Mouse (Mus musculus) spleen, adult 18-20 months (tissue): Measurements from ENCODE around the gene Slc22a4.
"Not testable (repeated sequence)": the region's sequence is repeated elsewhere in the genome, so short reads cannot be mapped to it uniquely, and the experiment has no call there.

Source experiments
- DNase-seq, 2 experiments: peaks; one replicate each; pipeline ENCODE4 v3.0.0; 2022; ENCODE audit warnings: mixed read lengths in 2 of 2

The Slc22a4 gene

DNA sequence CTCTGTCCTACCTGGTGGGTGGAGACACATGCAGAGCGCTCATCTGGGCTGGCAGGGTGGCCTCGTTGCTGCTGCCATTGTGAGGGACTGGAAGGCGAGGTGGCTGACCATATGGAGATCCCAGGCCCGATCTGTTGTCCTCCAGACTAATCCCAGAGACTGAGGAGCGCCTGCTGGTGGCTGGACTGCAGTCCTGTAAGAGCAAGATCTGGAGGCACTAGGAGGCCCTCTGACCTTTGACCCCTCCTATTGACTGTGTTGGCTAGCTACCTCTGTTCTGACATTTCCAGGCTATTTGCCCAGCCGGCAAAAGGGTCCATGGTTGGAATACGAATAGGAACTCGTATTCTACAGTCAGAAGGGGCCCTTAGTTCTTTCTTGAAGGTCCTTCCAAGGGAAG lies 28.2 kb upstream of the Slc22a4 start:
- no peak for DNase-seq

DNA sequence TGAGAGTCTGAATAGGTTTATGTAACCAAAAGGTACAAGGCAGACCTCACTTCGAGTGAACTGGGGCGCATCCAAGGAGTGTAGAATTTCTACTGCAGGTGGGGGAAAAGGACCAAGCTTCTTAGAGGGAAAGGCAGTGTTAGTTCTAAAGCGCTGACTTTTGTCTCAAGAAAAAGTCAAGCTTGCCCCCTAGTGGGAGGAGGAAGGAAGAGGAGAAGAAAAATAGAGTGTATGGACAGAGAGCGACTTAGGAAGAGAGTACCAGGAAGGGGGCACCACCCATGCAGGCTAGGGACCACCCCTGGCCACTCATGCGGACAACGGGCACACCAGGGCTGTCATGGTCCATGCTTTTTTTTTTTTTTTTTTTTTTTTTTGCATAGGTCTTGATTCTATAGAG lies 26.4 kb upstream of the Slc22a4 start:
- DNase-seq = no peak

DNA sequence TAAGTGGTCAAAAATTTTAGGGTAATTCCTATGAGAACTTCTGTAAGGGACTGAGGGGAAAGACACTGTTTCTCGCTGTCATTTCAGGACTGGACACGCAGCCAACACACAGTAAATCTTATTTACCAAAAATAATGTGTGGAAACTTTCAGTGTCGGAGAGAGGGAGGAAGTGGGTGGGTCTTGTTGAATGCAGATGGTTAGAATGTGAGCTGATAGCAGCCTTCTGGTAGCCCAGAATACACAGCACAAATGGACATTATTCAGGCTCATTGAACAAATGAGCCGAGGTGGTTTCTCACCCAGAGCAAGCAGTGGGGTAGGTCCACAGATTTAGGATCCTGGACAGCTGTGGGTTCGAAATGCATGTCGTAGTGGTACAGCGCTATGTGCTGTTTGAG lies 25.2 kb upstream of the Slc22a4 start:
- no peak for DNase-seq

DNA sequence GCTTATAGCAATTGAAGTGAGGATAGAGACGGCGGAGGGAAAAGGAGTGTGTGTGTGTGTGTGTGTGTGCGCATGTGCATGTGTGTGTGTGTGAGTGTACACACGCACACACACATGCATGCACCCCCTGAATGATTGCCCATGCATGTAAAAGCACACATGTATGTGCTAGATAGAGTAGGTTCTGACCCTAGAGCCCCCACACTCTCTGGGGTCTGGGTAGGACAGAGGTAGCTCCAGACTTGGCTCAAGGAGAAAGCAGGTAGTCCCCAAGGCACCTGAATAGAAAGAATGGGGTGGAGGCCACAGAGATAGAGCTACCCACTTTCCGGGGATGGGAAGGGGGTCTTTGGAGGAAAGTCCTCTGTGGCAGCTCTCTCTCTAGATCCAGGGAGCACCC lies 24.2 kb upstream of the Slc22a4 start:
- DNase-seq = no peak

DNA sequence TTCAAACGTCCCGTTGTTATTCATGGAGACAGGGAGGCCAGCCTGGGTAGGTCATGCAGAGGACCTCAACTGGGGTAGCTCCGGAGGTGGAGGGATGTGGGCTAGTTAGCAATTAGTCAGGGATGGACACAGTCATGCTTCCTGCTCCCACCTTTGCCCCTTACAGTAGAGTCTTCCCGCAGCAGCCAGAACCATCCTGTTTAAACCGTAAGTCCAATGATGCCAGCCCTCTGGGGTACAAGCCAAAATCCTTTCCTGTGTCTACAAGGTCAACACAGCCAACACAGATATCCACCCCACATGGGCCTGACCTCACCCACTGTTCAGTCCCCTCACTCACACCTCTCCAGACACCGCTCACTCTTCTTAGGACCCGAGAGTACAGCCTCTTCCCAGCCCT lies 23.3 kb upstream of the Slc22a4 start:
- no peak for DNase-seq

DNA sequence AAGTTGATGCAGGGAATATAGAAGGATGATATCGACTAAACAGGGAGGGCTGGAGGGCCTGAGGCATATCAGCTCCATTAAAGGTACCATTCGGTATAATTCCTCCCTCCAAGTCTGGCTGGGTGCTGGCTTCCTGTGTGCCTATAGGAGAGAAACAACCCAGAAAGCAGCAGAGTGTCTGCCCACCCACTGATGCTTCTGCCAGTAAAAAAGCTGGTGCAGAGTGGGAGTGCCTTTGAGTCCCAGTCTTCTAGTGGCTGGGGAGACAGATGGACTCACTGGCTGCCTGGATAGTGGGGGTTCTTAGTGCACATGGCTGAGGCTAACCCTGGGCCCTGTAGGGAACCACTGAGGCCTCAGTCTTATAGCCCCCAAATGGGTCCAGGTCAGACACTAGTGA lies 22.3 kb upstream of the Slc22a4 start:
- DNase-seq = no peak

DNA sequence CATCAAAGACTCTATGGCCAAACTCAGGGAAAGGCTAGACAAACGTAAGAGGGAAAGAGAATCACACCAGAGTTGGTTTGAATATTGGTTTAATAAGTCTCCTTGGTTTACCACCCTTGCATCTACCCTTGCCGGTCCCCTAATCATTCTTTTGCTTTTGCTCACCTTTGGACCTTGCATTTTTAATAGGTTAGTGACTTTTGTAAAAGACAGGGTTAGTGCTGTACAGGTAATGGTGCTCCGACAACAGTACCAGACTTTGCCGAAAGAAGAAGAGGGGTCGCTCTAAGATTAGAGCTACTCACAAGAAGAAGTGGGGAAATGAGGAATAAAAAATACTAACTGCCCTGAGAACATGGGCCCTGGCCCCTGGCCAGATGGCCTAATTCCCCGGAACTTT lies 12.8 kb upstream of the Slc22a4 start:
- no peak for DNase-seq

DNA sequence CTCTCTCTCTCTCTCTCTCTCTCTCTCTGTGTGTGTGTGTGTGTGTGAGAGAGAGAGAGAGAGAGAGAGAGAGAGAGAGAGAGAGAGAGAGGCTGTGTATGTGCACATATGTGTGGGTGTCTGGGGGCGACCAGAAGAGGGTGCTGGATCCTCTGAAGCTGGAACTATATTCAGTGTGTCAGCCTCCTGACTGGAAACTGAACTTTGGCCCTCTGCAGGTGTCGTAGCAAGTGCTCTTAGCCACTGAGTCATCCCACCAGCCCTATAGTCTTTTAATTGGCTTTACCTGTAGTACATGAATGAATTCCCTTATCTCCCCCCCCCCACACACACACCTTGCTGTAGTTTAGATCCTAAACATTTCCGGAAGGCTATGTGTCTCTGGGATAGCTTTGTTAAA lies 5.0 kb upstream of the Slc22a4 start:
- not testable (repeated sequence) for DNase-seq

DNA sequence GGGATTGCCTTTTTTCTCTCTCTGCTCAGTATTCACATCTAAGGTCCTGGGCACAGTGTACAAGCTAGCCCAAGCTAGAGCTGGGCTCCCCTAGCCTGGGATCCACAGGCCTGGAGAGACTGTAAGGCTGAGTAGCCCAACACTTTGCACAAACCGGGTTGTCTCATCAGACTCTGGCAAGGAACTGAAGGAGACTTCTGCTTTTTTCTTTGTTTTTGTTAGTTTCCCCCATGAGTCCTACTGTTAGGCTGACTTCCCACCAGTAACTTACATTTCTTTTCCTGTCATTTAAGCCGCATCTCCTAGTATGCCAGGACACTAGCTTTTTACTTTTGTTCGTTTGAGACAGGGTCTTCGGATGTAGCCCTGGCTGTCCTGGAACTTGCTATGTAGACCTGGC lies 1.1 kb upstream of the Slc22a4 start:
- no peak for DNase-seq

DNA sequence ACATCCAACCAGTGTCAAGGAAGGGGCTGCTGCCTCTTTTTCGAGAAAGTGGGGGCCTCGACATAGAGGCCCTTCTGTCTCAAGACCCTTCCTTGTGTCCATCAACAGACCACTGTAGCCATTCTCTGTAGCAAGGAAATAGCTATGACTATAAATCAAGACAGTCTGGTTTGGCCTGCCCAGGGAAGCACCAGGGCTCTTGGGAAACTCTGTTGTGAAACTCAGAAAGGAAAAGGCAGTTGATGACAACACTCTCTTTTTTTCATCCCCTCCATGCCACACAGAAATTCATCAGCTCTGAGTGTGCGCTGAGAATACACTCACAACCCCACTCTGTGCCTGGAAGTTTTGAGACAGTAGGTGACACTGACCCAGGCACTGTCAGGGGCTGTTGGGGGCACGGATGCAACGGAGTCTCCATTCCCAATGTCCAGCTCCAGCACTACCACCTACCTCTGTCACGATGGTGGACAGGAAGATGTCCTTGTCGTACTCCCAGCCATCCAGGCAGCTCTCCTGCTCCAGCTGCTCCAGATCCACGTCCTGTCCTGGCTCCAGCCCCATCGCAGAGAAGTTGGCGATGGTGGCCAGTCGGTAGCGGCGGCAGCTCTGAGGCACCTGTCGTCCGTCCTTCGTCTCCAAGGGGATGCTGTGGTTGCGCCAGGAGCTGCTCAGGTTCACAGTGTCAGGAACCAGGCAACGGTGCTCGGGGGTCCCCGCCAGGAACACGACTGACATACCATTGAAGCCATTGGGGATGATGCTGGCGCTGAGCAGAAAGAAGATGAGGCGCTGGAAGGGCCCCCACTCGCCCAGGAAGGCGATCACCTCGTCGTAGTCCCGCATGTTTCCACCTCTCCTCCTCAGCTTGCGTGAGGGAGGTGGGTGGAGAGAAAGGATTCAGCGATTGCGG lies 503 bp downstream of the Slc22a4 start:
- no peak for DNase-seq

DNA sequence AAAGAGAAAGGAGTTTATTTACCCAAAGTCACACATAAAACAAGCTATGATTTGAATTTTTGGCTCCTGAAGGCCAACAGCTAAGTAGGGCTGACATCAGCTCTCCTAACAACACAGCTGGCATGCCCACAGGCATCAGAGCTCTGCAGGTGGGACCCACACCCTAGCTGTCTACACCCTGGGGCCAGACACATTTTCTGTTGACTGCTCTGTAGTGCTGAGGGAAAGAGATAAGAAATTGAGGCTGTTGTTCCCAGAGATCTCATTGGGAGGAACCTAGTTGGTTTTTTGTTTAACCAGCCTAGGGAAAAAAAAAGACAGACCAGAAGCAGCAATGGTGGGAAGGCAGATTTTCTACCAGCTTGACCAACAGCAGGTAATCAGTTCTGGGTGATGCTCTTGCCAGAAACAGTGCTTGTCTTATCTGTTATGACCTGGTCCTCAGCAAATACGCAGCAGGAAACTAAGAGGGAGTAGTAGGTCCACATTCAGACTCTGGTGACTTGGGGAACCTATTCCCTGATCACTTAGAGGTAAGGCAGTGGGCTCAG lies 1.3 kb downstream of the Slc22a4 start:
- DNase-seq = no peak

DNA sequence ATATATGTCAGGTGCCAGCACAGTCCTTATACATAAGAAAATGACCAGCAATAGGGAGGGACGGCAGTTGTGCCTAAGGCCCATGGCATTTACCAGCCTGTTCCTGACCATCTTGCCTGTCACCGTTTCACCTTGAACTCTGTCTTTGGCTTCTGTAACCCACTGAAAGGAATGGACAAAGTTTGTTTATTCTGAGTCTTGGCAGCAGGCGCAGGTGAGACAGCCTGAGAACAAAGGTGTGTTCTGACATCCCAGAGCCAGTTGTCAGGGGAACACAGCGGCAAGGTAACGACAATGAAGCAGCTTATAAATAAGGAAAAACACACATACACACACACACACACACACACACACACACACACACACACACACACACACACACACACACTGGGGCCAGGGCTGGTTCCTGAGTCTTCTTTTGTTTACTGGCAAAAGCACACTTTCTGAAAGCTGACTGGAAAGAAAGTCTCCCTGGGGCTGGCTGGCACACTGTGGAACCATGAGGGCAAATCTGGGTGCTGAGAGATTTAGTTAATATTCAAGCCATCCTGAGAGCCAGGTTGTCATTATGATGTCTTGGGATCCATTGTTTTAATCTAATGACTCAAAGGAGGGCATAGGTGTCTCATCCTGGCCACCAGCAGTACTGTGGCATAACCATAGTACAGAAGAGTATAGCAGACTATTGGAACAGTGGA lies 6.3 kb downstream of the Slc22a4 start:
- no peak for DNase-seq

DNA sequence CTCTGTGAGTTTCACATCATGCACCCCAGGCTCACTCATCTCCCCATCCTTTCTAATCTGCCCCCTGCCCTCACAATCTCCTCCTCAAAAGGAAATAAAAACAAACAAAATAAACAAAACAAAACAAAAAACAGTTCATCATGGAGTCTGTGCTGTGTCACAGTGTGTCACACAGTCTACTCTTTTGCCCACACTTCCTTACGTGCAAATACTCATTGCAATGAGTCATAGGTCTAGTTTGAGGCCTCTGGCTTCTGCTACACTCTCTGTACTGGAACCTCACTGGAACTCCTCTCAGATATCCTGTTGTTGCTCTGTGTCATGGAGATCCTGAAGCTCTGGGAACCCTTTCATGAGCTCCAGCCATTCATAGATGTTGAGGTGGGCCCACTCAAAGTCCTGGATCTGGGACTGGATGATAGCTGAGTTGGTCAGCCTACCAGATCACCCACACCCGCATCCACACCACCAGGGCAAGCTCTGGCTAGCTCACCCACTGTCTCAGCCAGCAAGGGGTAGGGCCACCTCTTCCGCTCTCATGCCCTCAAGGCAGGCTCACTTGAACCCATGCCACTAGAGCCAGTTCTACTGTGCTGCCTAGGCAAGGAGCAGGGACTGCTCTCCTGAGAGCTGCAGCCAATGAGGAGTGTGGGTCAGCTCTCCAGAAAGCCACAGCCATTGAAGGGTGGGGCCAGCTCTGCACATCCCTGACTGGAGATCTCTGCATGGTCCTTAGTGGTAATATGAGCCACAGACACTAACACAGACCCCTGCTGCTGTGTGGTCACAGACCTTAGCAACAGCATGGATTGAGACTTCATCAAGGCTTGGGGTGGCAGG lies 8.8 kb downstream of the Slc22a4 start:
- DNase-seq = no peak

DNA sequence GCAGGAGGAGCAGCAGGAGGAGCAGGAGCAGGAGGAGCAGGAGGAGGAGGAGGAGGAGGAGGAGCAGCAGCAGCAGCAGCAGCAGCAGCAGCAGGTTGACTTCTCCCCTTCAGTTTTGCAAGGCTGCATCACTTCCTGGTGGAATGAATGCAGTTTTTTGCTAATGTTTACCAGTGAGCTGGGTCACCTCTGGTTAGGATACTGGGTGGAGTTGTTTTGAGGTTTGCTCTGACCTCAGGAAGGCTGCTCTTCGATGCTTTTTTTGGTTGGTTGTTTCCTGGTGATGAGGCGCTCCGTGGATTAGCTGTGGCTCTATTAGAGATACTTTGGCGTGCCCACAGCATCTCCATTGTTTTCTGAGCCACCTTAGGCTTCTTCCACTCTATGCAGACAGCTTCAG lies 10.3 kb downstream of the Slc22a4 start:
- no peak for DNase-seq

DNA sequence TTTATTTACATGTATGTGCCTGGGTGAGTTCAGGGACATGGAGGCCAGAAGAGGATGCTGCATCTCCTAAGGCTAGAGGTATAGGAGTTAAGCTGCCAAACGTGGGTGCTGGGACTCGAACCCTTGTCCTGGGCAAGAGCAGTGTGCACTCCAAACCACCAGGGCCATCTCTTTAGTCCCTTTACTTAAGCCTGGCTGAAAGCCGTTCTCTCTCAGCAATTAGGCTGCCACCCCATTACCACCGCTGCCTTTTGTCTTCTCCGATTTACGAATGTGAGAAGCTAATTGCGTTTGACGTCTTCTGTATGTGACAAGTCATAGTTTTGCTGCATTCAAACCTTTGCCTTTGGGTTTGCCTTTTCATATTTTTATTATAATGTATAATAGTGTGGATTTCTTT lies 11.8 kb downstream of the Slc22a4 start:
- no peak for DNase-seq

DNA sequence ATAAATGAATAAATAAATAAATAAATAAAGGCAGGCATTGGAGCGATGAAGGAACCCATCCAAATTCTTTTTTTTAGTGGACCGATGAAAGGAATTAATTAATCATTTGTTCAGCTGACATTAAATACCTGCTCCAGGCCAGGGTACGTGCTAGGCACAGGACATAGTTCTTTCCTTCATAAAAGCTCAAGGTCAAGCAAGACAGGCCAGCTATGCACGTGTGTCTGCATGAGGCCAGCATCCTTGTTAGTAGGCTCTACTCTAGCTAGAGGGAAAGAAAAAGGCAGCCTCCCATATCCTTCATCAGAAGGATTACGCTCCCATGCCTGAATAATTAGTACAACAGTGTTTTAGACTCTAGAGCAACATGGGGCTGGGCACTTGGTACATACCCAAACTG lies 14.9 kb downstream of the Slc22a4 start:
- DNase-seq = no peak

DNA sequence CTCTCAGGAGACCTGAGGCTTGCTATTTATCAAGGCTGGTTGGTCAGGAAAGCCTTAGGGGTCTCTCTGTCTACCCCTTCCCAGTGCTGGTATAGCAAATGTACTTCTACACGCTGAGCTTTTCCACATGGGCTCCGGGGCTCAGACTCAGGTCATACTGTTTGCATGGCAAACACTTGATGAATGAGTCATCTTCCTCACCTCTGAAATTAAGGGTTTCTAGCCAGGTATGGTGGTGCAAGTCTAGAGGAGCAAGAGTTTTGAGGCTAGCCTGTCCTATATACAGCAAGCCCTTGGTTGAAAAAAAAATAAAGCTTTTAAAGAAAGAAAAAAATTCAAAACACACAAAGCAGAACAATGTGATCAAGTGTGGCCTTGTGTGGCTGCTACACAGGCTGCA lies 16.6 kb downstream of the Slc22a4 start:
- DNase-seq = no peak

DNA sequence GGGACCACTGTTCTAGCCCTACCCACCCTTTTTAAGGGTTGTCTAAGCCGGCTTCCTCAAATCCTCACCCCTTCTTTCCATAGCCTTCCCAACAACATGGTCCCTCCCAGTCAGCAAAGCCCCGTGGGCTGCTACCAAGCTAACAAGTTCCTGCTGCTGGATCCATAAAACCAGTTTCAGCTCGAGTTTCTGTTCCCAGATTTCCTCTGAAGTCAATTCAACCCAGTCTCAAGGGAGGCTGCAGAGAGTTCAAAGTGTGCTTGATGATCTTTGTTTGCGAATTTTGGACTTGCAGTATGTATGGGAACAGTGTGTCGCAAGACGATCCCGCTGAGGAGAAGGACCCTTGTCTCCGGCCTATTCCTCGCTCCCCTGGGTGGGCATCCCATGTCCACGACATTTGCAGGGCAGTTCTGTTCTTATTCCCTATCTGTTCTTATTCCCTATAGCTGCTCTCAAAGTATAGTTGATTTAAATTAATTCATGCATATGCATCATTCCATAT lies 19.4 kb downstream of the Slc22a4 start:
- no peak for DNase-seq

DNA sequence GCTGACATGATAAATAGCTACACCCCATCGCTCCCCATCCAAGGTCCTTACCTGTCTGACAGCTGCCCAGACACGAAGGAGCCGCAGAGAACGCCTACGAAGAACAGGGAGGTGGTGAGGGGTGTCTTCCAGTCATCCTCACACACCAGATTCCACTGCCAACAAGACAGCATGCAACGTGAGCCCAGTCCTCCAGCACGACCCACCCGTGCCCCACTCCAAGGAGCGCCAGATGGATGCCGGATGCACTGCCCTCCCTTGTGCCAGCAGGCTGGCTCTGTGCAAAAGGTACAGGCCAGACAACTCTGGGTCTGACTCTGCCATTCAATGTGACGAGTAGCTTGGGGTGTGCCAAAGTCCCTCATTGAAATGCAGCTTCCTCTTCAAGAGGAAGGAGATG lies 20.2 kb downstream of the Slc22a4 start:
- DNase-seq = no peak

DNA sequence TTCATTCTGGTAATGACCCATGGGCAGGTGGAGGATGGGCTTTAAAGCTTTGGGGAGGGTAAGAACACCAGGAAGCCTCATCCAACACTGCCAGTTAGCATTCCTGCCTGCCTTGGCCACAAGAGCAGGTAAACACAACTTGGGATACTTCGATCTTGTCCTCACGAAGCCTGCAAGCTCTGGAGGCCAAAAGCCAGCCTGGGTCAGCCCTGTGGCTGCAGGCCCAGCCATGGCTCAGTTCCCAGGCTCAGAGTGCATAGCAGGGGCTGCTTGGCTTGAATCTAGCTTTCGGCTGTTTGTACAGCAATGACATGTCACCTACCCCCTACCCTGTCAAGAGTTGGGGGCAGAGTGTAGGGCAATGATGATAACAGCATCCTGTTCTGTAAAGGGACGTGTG lies 21.0 kb downstream of the Slc22a4 start:
- DNase-seq = no peak

DNA sequence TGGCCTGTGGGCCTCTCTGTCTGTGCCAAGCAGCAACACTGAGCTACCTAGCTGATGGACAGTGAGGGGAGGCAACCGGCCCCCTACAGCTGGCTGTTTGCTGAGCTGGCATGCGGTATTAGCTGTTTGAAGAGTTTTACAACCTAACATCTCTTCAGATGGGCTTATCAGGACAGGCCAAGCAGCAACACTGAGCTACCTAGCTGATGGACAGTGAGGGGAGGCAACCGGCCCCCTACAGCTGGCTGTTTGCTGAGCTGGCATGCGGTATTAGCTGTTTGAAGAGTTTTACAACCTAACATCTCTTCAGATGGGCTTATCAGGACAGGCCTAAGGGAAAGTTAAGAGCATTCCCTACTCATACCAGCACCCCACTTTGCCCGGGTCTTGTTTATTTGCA lies 21.5 kb downstream of the Slc22a4 start:
- not testable (repeated sequence) for DNase-seq

DNA sequence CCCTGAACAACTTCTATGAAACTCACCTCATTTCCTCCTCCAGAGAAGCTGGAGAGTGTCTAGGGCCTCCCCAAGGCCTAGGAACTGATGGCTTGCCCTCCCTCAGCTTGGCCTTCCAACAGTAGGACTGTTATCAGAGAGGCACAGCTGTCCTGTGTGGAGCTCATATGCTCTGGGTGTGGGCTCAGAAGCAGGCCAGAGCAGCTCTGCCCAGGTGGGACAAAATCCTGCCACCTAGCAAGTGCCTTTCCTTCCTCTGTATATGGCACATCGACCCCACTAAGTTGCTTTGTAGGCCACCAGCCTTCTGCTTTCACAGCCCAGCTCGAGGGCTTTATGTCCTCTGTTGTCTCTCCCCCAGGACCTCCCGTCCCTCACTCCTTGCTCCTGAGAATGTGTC lies 23.2 kb downstream of the Slc22a4 start:
- DNase-seq = no peak

DNA sequence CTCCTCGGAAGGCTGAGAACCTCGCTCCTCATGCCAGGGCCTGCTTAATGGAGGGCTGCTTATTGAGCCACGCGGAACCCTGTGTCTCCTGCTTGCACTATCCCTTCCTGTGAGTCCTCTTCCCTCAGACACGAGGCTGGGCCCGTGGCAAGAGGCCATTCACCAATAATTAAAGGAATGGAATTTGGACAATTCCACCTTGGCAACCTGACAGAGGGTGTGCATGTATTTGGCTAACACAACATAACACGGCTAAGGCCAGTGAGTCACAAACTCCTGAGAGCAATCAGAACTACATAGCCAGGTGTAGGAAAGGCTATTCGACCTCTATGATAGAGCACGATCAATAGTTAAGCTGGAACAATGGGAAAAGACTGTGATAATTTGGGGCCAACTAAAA lies 23.7 kb downstream of the Slc22a4 start:
- no peak for DNase-seq
